Mouse (Mus musculus) stomach, embryonic 15.5 days (tissue): Measurements from ENCODE around the gene Tmem232. TPM values are rescaled to one million over a fixed set of nuclear protein-coding genes. Genes with fewer than 3 reads are reported as not detected.

ENCODE experiments used
- microRNA-seq: library from miRNA; unstranded; fragments of <30 nt; microRNA quantifications from one replicate; pipeline ENCODE4, GENCODE M21; 2016
- polyA plus RNA-seq: library from polyadenylated mRNA; unstranded; fragments of >200 nt; fragmentation: Nextera tagmentation; extraction: Ambion mirVana; gene quantifications from 2 replicates; pipeline ENCODE4 v1.2.1, GENCODE M21; 2015

The Tmem232 gene
- polyA plus RNA-seq, 1 experiment from 2014 or later = 0.08 TPM

Small RNAs within 50 kb of the gene (microRNA-seq; reads per million reads assigned to microRNA genes)
- not detected for gene Gm25731

Other genes with a start within 250 kb of the Tmem232 start
- gene Vapa, start 72.8 kb upstream of the Tmem232 start, polyA plus RNA-seq = 204 and 207 TPM in 2 replicates
- not detected in 2 replicates for gene Txndc2, start 101.4 kb upstream of the Tmem232 start, polyA plus RNA-seq
- gene Rab31, start 232.0 kb upstream of the Tmem232 start, polyA plus RNA-seq = 32.0 and 32.4 TPM in 2 replicates
- 29.9 and 36.9 TPM in 2 replicates for gene Ppp4r1, start 241.8 kb upstream of the Tmem232 start, polyA plus RNA-seq